Mouse (Mus musculus) neural tube, embryonic 15.5 days (tissue): ENCODE results near the gene Tmem171. TPM values are rescaled to one million over a fixed set of nuclear protein-coding genes. Genes with fewer than 3 reads are reported as not detected.

ENCODE experiments used
- ATAC-seq: fragments of 200-750 bp; cut with Nextera tagmentation; 2 replicates; pipeline ENCODE4 v1.8.0; 2017; ENCODE audit warnings: mild to moderate bottlenecking, moderate TSS enrichment, moderate library complexity; ENCODE audit not compliant: low FRiP score
- H3K27ac ChIP-seq: fragments of 300-500 bp; sonication (generic); replicated peaks from 2 replicates; pipeline ENCODE4 v1.5.1; 2015; ENCODE audit warnings: mild to moderate bottlenecking, inconsistent platforms
- H3K27me3 ChIP-seq: fragments of 300-500 bp; sonication (generic); replicated peaks from 2 replicates; pipeline ENCODE4 v1.6.1; 2015; ENCODE audit warnings: inconsistent platforms
- H3K36me3 ChIP-seq: fragments of 300-500 bp; sonication (generic); 2 replicates; pipeline ENCODE4 v1.6.1; 2015; ENCODE audit warnings: inconsistent platforms
- H3K4me1 ChIP-seq: fragments of 300-500 bp; sonication (generic); 2 replicates; pipeline ENCODE4 v1.6.1; 2015; ENCODE audit warnings: inconsistent platforms
- H3K4me2 ChIP-seq: fragments of 300-500 bp; sonication (generic); 2 replicates; pipeline ENCODE4 v1.6.1; 2015; ENCODE audit warnings: inconsistent platforms, mild to moderate bottlenecking, moderate library complexity
- H3K4me3 ChIP-seq: fragments of 300-500 bp; sonication (generic); replicated peaks from 2 replicates; pipeline ENCODE4 v1.5.1; 2015; ENCODE audit warnings: mild to moderate bottlenecking, inconsistent platforms
- H3K9ac ChIP-seq: fragments of 300-500 bp; sonication (generic); replicated peaks from 2 replicates; pipeline ENCODE4 v1.6.1; 2015; ENCODE audit warnings: mild to moderate bottlenecking, inconsistent platforms
- H3K9me3 ChIP-seq: fragments of 300-500 bp; sonication (generic); replicated peaks from 2 replicates; pipeline ENCODE4 v1.6.1; 2016; ENCODE audit warnings: inconsistent platforms
- WGBS: fragments of 180-500 bp; shearing (Covaris S2); methylation state at CpG from one replicate; pipeline ENCODE4 v1.1.7; 2015; ENCODE audit warnings: mixed read lengths; 5-methylcytosine and 5-hydroxymethylcytosine counted together
- polyA plus RNA-seq: library from polyadenylated mRNA; unstranded; fragments of >200 nt; fragmentation: Nextera tagmentation; extraction: Ambion mirVana; gene quantifications from 2 replicates; pipeline ENCODE4 v1.2.1, GENCODE M21; 2015

Gene Tmem171
- polyA plus RNA-seq, 1 experiment from 2014 or later: not detected

DNA sequence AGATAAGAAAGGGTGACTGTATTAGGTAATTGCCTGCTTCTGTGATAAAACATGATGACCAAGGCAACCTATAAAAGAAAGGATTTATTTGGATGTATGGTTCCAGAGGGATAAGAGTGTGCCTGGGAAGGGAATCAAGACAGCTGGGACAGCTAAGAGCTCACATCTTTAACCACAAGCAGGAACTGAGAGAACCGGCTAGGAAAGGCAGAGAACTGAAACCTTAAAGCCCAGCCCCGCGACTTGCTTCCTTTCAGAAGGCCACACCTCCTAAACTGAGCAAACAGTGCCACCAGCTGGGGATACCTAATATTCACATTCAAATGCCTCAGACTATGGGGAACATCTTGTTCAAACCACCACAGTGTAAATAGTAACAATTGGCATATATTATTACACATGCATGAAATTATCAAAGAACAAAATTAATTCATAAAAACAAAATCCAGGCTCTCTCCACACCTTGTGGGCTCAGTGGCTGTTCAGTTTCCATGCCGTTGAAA, 32.4 kb downstream of the Tmem171 start:
- no peak for ATAC-seq
- Histone ChIP-seq H3K4me1 (no peaks in the 10 kb centered on the region), H3K27ac (no peak overlapping the region), H3K4me2 (no peak overlapping the region), H3K27me3 (no peaks in the 10 kb centered on the region), H3K4me3 (no peak overlapping the region), H3K9ac (no peak overlapping the region), H3K36me3 (no peaks in the 10 kb centered on the region), H3K9me3 (no peaks in the 10 kb centered on the region)
- WGBS: 87% methylated on average over 4 of the region's 4 CpGs

DNA sequence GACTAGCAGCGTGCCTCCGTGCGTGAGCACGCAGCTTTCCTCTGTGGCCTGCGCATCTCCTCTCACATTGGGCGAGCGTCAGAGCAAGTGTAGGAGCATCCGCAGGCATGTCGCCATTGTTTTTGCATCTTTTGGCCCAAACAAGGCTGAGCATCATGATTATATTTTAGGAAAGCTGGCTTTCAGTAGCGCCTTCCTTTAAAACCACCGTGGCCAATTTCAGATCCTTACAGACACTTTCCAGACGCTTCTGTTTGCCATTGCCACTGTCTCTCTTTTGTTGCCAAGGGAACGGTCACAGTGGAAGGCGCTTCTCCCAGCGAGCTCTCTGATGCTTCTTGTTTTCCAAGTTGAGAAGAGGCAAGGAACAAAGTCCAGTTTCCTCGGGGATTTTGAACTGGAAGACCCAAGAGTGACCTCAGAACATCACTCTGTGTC, 38.6 kb downstream of the Tmem171 start:
- Histone ChIP-seq H3K27ac (no peak overlapping the region), H3K4me2 (no peak overlapping the region), H3K4me3 (no peak overlapping the region), H3K27me3 (no peaks in the 10 kb centered on the region), H3K4me1 (no peaks in the 10 kb centered on the region), H3K9me3 (no peaks in the 10 kb centered on the region), H3K9ac (no peak overlapping the region), H3K36me3 (no peaks in the 10 kb centered on the region)
- ATAC-seq: no peak
- WGBS: 64% methylated on average over 16 of the region's 16 CpGs

DNA sequence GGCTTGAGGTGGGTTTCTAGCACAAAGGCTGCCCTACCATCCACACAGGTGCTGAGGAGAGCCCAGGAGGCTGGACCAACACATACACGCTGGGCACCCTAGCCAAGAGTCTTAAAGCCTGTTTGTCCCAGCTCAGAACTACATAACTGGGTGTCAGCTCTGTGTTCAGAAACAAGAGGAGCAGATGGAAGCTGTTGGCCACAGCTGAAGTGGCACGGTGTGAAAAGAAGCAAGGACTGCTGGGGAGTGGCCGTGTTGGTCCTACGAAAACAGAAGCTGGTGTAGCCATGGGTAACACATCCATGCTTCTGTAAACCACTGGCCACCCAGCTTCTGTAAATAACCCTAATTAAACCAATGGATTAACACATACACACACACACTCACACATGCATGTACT, 39.3 kb downstream of the Tmem171 start:
- Histone ChIP-seq H3K4me3 (no peak overlapping the region), H3K27ac (no peak overlapping the region), H3K27me3 (no peaks in the 10 kb centered on the region), H3K9me3 (no peaks in the 10 kb centered on the region), H3K9ac (no peak overlapping the region), H3K4me1 (no peaks in the 10 kb centered on the region), H3K36me3 (no peaks in the 10 kb centered on the region), H3K4me2 (no peak overlapping the region)
- no peak for ATAC-seq
- WGBS: 87% methylated on average over 4 of the region's 4 CpGs

DNA sequence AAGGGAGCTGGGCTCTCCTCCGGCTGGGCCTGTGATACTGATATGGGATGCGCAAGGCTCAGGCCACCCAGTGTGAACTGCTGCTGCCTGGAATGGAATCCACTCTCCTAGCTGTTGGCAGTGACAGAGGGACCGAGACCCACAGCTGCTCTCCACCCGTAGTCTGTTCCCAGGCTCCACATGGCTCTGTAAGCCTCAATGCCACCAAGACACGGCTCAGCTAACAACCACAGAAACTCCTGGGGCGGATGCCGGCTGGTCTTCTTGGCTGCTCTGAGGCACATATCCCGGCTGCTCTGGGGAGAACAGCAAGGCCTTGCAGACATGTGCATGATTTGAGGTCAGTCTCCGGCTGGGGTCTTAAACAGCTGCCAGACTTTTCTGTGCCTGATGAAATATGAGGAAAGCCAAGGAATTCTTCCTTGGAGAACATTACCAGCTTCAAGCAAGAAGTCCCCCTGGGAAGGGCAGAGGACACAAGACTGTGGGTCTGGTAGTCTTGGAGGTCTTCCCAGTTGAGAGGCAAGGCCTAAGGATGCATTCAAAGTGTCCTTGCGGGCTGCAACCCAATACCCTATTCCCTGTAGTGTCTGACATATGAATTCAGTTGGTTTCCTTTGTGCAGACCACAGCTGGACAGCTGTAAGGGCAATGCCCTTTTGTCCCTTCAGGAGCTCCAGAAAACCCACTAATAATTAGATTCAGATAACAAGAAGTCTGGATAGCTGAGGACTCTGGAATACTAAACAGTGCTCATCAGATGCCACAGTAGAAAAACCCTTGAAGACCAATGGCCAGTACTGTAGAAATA, 40.3 kb downstream of the Tmem171 start:
- Histone ChIP-seq H3K9ac (no peak overlapping the region), H3K9me3 (no peaks in the 10 kb centered on the region), H3K36me3 (no peaks in the 10 kb centered on the region), H3K4me3 (no peak overlapping the region), H3K27me3 (no peaks in the 10 kb centered on the region), H3K4me1 (no peaks in the 10 kb centered on the region), H3K27ac (no peak overlapping the region), H3K4me2 (no peak overlapping the region)
- no peak for ATAC-seq
- WGBS: 80% methylated on average over 10 of the region's 10 CpGs

DNA sequence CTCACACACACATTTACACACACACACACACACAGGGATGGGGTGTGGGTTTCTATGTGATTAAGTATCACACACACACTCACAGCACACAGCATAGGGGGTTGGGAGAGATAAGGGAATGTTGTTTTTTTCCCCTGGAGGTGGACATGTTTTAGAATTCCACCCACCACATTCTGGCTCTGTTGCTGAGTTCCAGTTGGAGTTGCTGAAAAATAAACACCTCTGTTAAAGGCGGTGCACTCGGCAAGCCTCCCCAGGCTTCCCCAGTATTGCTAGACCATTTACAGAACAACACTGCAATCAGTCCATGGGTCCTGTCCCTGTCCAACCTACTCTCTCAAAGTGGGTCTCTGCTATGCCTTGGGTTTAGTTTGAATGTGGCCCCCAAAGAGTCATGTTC, 42.4 kb downstream of the Tmem171 start:
- no peaks in the 10 kb centered on the region for H3K4me1 ChIP-seq
- ATAC-seq: no peak
- no peak overlapping the region for H3K27ac ChIP-seq
- H3K36me3 ChIP-seq: no peaks in the 10 kb centered on the region
- no peak overlapping the region for H3K9ac ChIP-seq
- H3K9me3 ChIP-seq: no peaks in the 10 kb centered on the region
- no peak overlapping the region for H3K4me3 ChIP-seq
- WGBS: 91% methylated on average over 2 of the region's 2 CpGs
- H3K27me3 ChIP-seq: no peaks in the 10 kb centered on the region
- H3K4me2 ChIP-seq: no peak overlapping the region

DNA sequence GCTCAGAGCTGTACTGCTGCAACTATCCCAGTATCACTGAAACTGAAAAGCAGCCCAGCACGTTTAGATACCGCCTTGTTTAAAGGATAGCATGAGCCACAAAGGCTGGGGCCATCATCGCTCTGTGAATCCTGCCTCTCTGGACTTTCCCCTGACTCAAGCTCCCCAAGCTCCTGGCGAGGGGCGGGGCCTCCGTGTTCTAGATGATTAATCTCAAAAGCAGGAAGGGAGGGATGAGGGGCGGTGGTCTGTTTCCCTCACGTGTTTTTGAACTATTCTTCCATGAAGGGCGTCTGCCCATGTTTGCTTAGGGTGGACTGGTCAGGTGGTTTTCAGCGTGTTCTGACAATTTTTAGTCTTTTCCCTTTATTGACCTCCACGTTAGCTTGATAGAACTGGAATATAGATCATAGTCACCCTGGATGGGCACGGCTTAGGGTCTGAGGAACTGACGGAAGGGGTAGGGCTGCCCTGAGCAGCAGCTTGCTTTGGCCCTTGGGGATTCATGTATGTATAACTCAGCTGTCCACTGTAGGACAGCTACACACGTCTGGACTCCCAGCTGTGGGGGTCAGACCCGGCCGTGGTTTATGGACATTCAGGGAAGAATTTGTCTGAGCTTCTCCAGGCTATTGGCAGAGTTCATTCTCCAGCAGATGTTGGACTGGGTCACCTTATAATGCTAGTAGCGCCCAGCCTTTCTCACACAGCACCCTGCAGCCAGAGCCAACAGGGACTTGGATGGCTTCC, 43.2 kb downstream of the Tmem171 start:
- no peak for ATAC-seq
- WGBS: 75% methylated on average over 17 of the region's 17 CpGs
- Histone ChIP-seq H3K36me3 (no peaks in the 10 kb centered on the region), H3K27ac (no peak overlapping the region), H3K4me1 (no peaks in the 10 kb centered on the region), H3K9ac (no peak overlapping the region), H3K4me2 (no peak overlapping the region), H3K9me3 (no peaks in the 10 kb centered on the region), H3K27me3 (no peaks in the 10 kb centered on the region), H3K4me3 (no peak overlapping the region)

DNA sequence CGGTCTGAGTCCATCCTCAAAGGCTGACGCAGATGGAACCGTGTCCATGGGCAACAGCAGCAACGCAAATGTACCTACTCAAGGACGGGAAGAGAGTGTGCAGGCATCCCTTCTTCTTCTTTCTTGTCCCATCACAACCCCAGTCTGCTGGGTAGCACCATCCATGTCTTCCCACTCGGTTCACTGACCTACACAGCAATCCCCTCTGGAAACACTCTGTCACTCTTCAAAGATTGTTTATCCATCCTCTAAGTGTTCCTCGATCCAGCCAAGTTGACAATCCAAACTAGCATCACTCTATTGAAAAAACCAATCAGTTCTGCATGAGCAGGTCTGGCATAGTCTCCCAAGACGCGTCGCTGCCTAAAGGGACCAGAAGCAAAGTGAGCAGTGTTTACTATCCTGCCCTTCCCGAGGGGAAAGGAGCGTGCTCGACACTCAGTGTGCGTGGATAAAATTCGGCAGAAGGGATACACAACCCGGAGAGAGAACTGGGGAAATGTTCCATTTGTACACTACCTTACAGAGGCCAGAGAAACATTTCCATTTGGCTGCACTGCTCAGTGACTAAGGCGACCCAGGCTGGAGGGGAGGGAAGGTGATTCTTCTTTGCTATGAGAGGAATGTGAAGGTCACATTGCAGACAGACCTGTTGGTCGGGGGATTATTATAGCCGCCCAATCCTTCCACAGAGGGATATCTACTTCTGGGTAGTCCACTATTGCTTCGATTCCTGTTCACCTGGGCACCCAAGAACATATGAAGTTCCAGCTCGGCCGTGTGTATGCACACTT, 46.7 kb downstream of the Tmem171 start:
- no peaks in the 10 kb centered on the region for H3K9me3 ChIP-seq
- H3K36me3 ChIP-seq: no peaks in the 10 kb centered on the region
- H3K27me3 ChIP-seq: no peaks in the 10 kb centered on the region
- no peak overlapping the region for H3K4me2 ChIP-seq
- 91% methylated on average over 22 of the region's 22 CpGs for WGBS
- no peaks in the 10 kb centered on the region for H3K4me1 ChIP-seq
- H3K4me3 ChIP-seq: no peak overlapping the region
- ATAC-seq: no peak
- H3K27ac ChIP-seq: no peak overlapping the region
- no peak overlapping the region for H3K9ac ChIP-seq

DNA sequence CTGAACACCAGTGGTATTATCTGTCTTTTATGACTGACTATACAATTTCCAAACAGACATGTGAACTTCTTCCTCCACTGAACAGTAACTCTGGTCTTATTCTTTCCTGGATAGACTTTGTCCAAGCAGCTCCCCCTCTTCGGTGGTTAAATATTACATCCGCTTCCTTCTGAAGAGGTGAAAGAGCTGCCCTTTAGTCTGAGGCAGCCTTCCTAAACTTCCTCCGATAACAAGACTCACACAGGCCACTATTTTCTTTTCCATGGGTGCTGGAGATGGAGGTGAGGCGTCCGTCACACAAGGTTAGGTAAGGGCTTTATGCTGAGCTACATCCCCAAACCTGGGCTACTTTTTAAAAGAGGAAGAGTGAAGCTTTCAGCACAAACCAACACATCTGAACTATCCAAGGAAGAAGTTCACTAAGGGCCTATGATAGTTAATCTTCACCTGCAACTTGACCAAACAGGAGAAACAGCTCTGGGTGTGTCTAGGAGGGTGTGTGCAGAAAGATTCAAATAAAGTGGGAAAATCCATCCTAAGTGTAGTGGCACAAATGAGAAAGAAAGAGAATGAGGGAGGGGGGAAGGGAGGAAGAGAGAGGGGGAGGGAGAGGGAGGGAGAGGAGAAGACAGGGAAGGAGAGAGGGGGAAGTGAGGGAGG, 56.0 kb downstream of the Tmem171 start:
- no peak overlapping the region for H3K27ac ChIP-seq
- H3K9me3 ChIP-seq: no peaks in the 10 kb centered on the region
- H3K27me3 ChIP-seq: no peaks in the 10 kb centered on the region
- H3K36me3 ChIP-seq: no peaks in the 10 kb centered on the region
- H3K9ac ChIP-seq: no peak overlapping the region
- no peak overlapping the region for H3K4me2 ChIP-seq
- H3K4me1 ChIP-seq: no peaks in the 10 kb centered on the region
- no peak overlapping the region for H3K4me3 ChIP-seq
- no peak for ATAC-seq
- 93% methylated on average over 5 of the region's 5 CpGs for WGBS

DNA sequence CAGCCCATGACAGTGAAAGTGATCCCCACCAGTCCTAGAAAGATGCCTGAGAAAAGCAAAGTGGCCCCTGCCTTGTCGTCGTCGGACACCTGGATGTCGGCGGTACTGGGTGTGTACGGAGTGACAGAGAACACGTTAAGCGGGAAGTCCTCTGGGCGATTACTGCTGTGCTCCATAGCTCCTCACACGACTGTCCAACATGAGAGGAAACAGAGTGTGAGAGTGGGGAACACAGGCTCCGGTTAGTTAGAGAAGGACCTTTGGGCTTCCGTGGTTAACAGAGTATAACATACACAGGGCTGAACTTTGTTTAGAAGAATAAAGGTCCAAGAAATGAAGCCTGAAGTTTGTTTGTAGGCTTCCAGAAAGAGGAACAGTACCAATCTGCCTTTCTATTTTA, 57.5 kb downstream of the Tmem171 start, which contains the start of gene Tmem174:
TSS of gene Tmem174 (minus strand) at position 266 of the 400 bp plus-strand sequence.
- 86% methylated on average over 12 of the region's 12 CpGs for WGBS
- Histone ChIP-seq H3K9me3 (no peaks in the 10 kb centered on the region), H3K27ac (no peak within 1 kb of the TSS), H3K9ac (no peak within 1 kb of the TSS), H3K36me3 (no peaks in the 10 kb centered on the region), H3K4me3 (no peak within 1 kb of the TSS), H3K4me2 (no peak within 1 kb of the TSS), H3K4me1 (no peaks in the 10 kb centered on the region), H3K27me3 (no peaks in the 10 kb centered on the region)
- no peak for ATAC-seq

DNA sequence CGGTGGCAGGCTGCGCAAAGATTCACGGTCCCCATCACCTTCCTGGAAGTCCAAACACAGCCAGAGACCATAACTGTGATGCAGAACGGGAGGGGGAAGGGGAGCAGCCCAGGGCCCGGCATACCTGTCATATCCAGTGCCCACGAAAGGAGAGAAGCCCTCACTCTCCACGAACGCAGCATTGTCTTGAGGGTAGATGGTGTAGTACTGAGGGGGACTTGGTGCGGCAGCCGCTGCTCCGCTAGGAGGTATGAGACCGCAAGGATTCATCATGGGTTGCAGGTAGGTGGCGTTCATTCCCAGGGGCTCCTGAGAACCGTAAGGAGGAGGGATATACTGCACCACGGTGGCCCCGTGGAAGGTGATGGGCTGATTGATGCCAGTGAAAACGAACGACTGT, 58.1 kb downstream of the Tmem171 start:
- Histone ChIP-seq H3K4me3 (no peak overlapping the region), H3K9me3 (no peaks in the 10 kb centered on the region), H3K27me3 (no peaks in the 10 kb centered on the region), H3K4me1 (no peaks in the 10 kb centered on the region), H3K27ac (no peak overlapping the region), H3K4me2 (no peak overlapping the region), H3K36me3 (no peaks in the 10 kb centered on the region), H3K9ac (no peak overlapping the region)
- WGBS: 74% methylated on average over 18 of the region's 18 CpGs
- no peak for ATAC-seq
